Mouse (Mus musculus): ENCODE results near the gene 1700020D05Rik.

The 1700020D05Rik gene

DNA sequence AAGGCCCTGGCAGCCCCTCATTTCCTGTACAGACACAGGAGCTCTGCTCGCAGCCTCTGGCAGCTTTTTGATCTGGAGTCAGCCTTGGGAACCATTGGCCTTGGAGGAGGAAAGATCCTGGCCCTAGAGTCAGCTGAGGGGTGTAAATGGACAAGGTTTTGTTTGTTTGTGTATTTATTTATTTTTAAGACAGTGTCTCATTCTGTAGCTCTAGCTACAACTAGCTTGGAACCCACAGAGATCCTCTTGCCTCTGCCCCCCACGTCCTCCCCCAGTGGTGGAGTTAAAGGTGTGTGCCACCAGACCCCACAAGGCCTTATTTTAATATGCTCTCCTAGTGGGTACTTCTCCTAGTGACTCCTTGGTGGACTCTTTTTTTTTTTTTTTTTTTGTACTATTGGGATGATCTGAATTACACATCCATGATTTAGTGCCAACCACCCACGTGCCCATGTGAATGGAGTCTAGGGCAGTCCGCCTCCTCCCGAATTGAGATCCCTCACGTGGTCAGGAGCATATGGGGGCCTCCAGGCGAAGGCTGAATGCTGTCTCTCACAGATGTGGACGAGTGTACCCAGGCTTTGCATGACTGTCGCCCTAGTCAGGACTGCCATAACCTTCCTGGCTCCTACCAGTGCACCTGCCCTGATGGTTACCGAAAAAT lies 26.5 kb downstream of the 1700020D05Rik start:
- DNase-seq (ENCODE audit: low read depth, low spot score), result no peak

DNA sequence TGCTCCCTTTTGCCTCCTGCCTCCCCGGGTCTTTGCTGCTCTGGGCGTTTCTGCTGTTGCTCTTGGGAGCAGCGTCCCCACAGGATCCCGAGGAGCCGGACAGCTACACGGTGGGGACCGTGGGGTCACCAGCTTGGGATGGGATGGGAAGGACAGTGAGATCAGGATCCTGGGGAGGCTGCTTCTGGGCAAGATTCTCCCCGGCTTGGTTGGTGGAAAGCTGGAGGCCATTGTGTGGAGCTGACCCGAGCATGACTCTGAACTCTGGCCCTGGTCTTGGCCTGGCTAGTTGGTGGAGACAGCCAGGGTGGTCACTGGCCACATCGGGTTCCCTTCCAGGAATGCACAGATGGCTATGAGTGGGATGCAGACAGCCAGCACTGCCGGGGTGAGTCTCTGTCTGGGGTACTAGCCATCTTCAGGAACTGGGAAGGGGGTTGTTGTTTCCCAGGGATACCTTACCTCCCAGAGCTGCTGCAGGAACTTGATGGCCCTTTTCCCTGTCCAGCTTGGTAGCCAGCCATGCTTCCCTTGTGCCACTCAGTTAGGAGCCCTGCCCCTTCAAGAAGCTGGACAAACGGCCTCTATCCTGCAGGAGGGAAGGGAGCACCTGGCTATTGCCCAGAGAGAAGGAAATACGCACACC lies 28.4 kb downstream of the 1700020D05Rik start:
- DNase-seq (ENCODE audit: low read depth, low spot score), result no peak

- DNase-seq (ENCODE audit: low read depth, low spot score), result peak; percentile 23
These were observed 29.1 kb downstream of the 1700020D05Rik start for GRCm38 (mm10) chr19:5474281-5475068.

DNA sequence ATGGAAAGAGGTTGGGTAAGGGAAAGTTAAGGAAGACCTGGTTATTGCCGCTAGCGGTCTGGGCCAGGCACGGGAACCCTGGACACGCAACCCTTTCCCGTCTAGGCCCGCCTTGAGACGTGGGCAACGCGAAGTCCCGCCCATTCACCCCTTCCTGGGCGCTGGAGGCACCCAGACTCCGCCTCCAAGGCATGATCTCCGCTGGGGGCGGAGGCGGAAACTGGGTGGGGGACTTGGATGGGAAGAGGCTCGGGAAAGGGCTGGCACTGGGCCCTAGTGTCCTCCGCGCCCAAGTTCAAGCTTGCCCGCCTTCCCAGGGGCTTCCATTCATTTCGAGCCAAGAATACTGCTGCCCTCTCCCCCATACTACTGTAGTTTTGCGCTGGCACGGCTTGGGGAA lies 29.9 kb downstream of the 1700020D05Rik start, which contains the start of gene Efemp2:
Efemp2 (plus strand) TSS at position 235 of the 400 bp plus-strand sequence.
- DNase-seq (ENCODE audit: low read depth, low spot score), result peak; percentile 76

DNA sequence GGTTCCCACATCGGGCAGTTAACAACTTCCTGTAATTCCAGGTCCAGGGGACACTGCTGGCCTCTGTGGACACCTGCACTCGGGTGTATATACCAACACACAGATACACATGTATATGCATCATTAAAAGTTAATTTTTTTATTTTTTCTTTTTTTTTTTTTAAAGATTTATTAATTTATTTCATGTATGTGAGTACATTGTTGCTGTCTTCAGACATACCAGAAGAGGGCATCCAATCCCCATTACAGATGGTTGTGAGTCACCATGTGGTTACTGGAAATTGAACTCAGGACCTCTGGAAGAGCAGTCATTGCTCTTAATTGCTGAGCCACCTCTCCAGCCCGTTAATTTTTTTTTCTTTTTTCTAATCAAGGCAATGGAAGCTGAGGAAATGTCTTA lies 30.7 kb downstream of the 1700020D05Rik start:
- no peak for DNase-seq (ENCODE audit: low read depth, low spot score)

DNA sequence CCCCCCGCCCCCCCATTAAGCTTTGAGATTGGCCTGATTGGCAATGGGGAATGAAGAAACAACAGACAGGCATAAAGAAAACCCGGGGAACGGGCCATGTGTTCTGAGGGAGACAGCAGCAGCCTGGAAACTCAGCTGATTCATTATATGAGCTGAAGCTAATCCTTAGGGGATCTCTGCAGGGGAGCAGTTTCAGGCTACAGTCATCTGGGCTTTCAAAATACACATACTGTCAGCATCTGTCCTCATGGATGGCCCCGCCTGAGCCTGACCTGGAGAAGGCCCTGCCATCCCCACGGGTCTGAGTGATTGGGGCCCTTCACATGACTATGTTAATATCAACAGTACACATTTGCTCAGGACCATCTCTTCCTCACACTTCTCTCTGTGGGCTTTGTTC lies 31.7 kb downstream of the 1700020D05Rik start:
- peak; percentile 12 for DNase-seq (ENCODE audit: low read depth, low spot score)

- DNase-seq (ENCODE audit: low read depth, low spot score), result no peak
These were observed 35.2 kb downstream of the 1700020D05Rik start, which contains the start of gene Ctsw for GRCm38 (mm10) chr19:5468374-5468773. Gene Ctsw (minus strand): TSS chr19:5468507.

DNA sequence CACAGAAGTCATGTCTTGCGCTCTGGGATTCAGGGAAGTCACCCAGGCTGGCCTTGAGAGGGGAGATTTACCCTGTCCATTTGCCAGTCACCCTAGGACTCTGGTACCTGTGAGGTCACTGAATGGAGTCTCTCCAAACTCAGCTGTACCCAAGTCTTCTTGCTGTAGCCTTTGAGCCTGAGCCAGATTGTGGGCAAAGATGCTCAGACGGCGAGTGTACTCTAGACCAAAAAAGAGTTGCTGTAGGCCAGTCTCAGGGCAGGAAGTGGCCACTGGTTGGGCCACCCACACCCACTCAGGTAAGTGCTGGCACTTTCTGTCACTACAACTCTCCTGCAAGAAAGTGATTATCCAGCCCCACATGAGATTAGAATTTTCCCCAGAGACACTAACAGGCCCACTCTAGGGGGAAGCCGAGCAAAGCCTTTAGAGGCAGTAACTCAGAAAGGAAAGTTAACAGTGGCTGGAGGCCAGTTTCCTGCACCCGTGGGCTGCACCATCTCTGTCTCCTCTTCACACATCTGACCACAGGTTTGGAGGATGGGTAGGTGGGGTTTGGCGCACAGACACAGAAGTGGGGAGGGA lies 36.6 kb downstream of the 1700020D05Rik start:
- no peak for DNase-seq (ENCODE audit: low read depth, low spot score)

- DNase-seq (ENCODE audit: low read depth, low spot score), result no peak
These were observed 38.5 kb downstream of the 1700020D05Rik start for GRCm38 (mm10) chr19:5465037-5465436.

DNA sequence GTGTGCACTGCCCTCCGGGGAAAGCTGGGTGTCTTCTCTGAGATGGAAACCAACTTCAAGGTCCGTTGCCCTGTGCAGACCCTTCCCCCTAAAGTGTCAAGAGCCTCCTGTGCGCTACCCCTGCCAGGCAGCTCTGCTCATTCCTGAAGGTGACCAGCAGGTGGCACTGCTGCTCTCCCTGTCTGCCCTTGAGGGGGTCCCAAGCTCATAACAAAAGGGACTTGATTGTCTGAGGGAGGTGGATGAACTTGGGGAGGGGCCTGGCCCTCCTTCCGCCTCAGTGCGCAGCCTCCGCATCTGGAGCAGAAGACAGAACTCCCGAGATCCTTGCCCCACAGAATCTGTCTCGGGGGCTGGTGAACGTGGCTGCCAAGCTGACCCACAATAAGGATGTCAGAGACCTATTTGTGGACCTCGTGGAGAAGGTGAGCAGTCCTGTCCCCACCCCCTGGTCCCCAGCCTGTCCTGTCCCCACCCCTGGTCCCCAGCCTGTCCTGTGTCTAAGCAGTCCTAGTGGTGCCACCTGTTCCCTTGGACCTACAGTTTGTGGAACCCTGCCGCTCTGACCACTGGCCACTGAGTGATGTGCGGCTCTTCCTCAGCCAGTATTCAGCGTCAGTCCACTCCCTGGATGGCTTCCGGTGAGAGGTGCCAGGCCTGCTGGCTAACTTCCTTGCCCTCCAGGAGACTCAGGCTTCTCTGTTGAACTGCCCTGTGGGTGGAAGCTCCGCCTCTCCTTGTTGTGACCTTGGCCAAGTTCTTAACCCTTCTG lies 39.6 kb downstream of the 1700020D05Rik start:
- peak; percentile 88 for DNase-seq (ENCODE audit: low read depth, low spot score)

DNA sequence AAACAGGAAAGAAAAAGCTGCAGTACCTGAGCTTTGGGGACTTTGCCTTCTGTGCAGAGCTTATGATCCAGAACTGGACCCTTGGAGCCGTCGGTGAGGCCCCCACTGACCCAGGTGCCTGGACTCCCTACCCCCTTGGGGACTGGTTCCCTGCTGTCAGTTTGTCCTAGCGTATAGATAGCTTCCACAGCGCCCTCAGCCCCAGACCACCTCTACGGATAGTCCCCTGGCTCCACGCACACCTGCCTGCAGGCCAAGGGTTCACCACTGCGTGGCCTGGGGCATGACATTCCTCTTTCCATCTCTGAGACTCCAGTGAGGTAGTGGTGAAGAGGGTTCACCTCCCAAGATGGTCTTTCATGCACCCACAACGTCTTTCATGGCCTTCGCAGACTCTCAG lies 40.4 kb downstream of the 1700020D05Rik start:
- DNase-seq (ENCODE audit: low read depth, low spot score), result no peak

GRCm38 (mm10) chr19:5461411-5461810 lies 42.2 kb downstream of the 1700020D05Rik start:
- DNase-seq (ENCODE audit: low read depth, low spot score), result no peak

DNA sequence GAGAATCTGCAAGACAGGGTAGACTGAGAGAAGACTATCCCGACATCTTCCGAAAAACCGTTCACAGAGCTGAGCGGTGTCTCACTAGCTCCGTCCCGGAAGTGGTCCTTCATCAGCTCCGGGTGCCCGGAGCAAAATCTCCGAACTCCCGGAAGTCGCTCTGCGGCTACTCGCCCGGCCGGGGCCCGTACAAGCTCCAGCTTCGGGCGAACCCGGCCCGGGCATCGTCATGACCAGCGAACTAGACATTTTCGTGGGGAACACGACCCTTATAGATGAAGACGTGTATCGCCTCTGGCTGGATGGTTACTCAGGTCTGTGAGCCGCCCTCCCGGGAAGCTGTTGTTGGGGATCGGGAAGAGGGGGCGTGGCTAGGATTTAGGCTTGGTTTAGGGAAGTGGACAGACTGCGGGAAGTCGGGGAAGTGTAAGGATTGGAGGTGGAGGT lies 43.1 kb downstream of the 1700020D05Rik start, which contains the start of gene Fibp:
Fibp (plus strand) TSS at position 151 of the 447 bp plus-strand sequence.
- peak; percentile 91 for DNase-seq (ENCODE audit: low read depth, low spot score)

GRCm38 (mm10) chr19:5459896-5460295 lies 43.7 kb downstream of the 1700020D05Rik start:
- no peak for DNase-seq (ENCODE audit: low read depth, low spot score)

GRCm38 (mm10) chr19:5459019-5459418 lies 44.6 kb downstream of the 1700020D05Rik start:
- no peak for DNase-seq (ENCODE audit: low read depth, low spot score)

GRCm38 (mm10) chr19:5457746-5458442 lies 45.7 kb downstream of the 1700020D05Rik start, which contains the start of gene Ccdc85b:
Gene Ccdc85b (minus strand): TSS chr19:5457894.
- no peak for DNase-seq (ENCODE audit: low read depth, low spot score)

DNA sequence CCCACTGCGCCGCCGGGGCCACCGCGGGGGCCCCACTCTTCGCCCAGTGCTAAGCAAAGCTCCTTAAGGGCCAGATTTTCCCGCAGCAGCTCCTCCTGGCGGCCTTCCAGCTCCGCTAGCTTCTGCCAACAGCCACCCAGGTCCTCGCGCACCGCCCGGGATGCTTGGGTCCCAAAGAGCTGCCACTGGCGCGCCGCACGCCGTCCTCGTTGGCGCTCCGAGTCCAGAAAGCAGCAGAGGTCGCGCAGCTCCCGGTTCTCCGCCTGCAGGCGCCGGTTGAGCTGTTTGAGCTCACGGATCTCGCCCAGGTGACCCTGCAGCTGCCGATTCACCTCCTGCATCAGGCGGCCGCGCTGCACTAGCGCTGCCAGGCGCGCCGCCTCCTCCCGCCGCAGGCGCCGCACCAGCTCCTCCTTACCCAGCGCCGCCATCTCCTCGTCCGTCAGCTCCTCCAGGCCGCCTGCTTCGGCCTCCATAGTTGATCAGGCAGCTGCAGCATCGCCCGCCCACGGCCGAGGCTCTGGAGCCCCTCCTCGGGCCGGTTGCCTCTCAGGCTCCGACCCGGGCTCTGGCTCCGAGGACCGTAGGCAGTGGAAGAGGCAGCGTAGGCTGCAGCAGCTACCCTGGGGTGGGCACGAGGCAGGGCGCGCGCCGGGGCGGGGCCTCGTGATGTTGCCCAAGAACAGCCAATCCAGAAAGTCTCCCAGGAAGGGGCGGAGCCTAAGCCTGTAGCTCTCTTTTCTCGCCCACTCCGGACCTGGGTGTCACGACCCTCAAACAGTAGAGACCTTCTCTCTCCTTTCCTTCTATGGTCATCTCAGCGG lies 46.5 kb downstream of the 1700020D05Rik start:
- peak; percentile 92 for DNase-seq (ENCODE audit: low read depth, low spot score)

- DNase-seq (ENCODE audit: low read depth, low spot score), result peak; percentile 7
These were observed 47.2 kb downstream of the 1700020D05Rik start for GRCm38 (mm10) chr19:5456241-5456921.

- DNase-seq (ENCODE audit: low read depth, low spot score), result no peak
These were observed 48.0 kb downstream of the 1700020D05Rik start for GRCm38 (mm10) chr19:5455568-5455967.

Data from mesoderm, embryonic 11.5 days (tissue).